Mouse (Mus musculus): ENCODE measurements around the gene Scpep1. TPM values are rescaled to one million over a fixed set of nuclear protein-coding genes. Genes with fewer than 3 reads are reported as not detected.

Gene Scpep1
- polyA plus RNA-seq, 1 experiment from 2014 or later = 80.8 TPM

GRCm38 (mm10) chr11:88939634-88940033 lies 15.6 kb downstream of the Scpep1 start:
- 89% methylated on average over 4 of the region's 4 CpGs for WGBS
- Histone ChIP-seq H3K36me3 (peaks cover 62% of the 10 kb centered on the region), H3K4me3 (no peak overlapping the region), H3K9ac (no peak overlapping the region), H3K9me3 (no peaks in the 10 kb centered on the region), H3K27me3 (no peaks in the 10 kb centered on the region), H3K27ac (no peak overlapping the region), H3K4me2 (replicated peaks) (no peak overlapping the region), H3K4me1 (no peaks in the 10 kb centered on the region)
- ATAC-seq (ENCODE audit: low FRiP score, low read depth) = no peak

- Histone ChIP-seq H3K4me1 (no peaks in the 10 kb centered on the region), H3K27me3 (no peaks in the 10 kb centered on the region), H3K9me3 (no peaks in the 10 kb centered on the region), H3K27ac (no peak overlapping the region), H3K4me3 (no peak overlapping the region), H3K36me3 (peaks cover 61% of the 10 kb centered on the region), H3K4me2 (replicated peaks) (no peak overlapping the region), H3K9ac (no peak overlapping the region)
- ATAC-seq (ENCODE audit: low FRiP score, low read depth) = no peak
- 96% methylated on average over 2 of the region's 2 CpGs for WGBS
Observed at GRCm38 (mm10) chr11:88938770-88939169, 16.5 kb downstream of the Scpep1 start.

- WGBS = 93% methylated on average over 2 of the region's 2 CpGs
- no peak overlapping the region for H3K27ac ChIP-seq
- H3K4me3 ChIP-seq = no peak overlapping the region
- H3K9me3 ChIP-seq = no peaks in the 10 kb centered on the region
- H3K36me3 ChIP-seq = peaks cover 65% of the 10 kb centered on the region
- H3K27me3 ChIP-seq = no peaks in the 10 kb centered on the region
- no peak for ATAC-seq (ENCODE audit: low FRiP score, low read depth)
- no peak overlapping the region for H3K4me2 ChIP-seq (replicated peaks)
- no peak overlapping the region for H3K9ac ChIP-seq
- H3K4me1 ChIP-seq = no peaks in the 10 kb centered on the region
Observed at GRCm38 (mm10) chr11:88937886-88938285, 17.4 kb downstream of the Scpep1 start.

- Histone ChIP-seq H3K4me1 (no peaks in the 10 kb centered on the region), H3K27ac (no peak overlapping the region), H3K4me3 (no peak overlapping the region), H3K27me3 (no peaks in the 10 kb centered on the region), H3K9ac (no peak overlapping the region), H3K9me3 (no peaks in the 10 kb centered on the region), H3K4me2 (replicated peaks) (no peak overlapping the region), H3K36me3 (peaks cover 61% of the 10 kb centered on the region)
- ATAC-seq (ENCODE audit: low FRiP score, low read depth) = no peak
- WGBS = 91% methylated on average over 19 of the region's 19 CpGs
Observed at GRCm38 (mm10) chr11:88934089-88935000, 20.9 kb downstream of the Scpep1 start.

GRCm38 (mm10) chr11:88933030-88933429 lies 22.2 kb downstream of the Scpep1 start:
- no peak overlapping the region for H3K9ac ChIP-seq
- no peak for ATAC-seq (ENCODE audit: low FRiP score, low read depth)
- H3K4me1 ChIP-seq = no peaks in the 10 kb centered on the region
- H3K27me3 ChIP-seq = no peaks in the 10 kb centered on the region
- H3K9me3 ChIP-seq = no peaks in the 10 kb centered on the region
- H3K36me3 ChIP-seq = peaks cover 60% of the 10 kb centered on the region
- no peak overlapping the region for H3K27ac ChIP-seq
- no peak overlapping the region for H3K4me3 ChIP-seq
- no peak overlapping the region for H3K4me2 ChIP-seq (replicated peaks)
- whole genome bisulfite sequencing = 87% methylated on average over 9 of the region's 9 CpGs

- Histone ChIP-seq H3K4me3 (no peak overlapping the region), H3K27ac (no peak overlapping the region), H3K27me3 (no peaks in the 10 kb centered on the region), H3K9ac (no peak overlapping the region), H3K36me3 (peaks cover 70% of the 10 kb centered on the region), H3K4me2 (replicated peaks) (no peak overlapping the region), H3K4me1 (no peaks in the 10 kb centered on the region), H3K9me3 (no peaks in the 10 kb centered on the region)
- no peak for ATAC-seq (ENCODE audit: low FRiP score, low read depth)
- WGBS = 83% methylated on average over 14 of the region's 14 CpGs
Observed at GRCm38 (mm10) chr11:88931692-88932530, 23.4 kb downstream of the Scpep1 start.

- no peaks in the 10 kb centered on the region for H3K27me3 ChIP-seq
- H3K4me2 ChIP-seq (replicated peaks) = no peak overlapping the region
- no peak overlapping the region for H3K27ac ChIP-seq
- H3K9me3 ChIP-seq = no peaks in the 10 kb centered on the region
- H3K9ac ChIP-seq = no peak overlapping the region
- H3K4me3 ChIP-seq = no peak overlapping the region
- no peak for ATAC-seq (ENCODE audit: low FRiP score, low read depth)
- H3K36me3 ChIP-seq = peaks cover 77% of the 10 kb centered on the region
- WGBS = 88% methylated on average over 5 of the region's 5 CpGs
- no peaks in the 10 kb centered on the region for H3K4me1 ChIP-seq
Observed at GRCm38 (mm10) chr11:88926566-88926965, 28.7 kb downstream of the Scpep1 start.

GRCm38 (mm10) chr11:88909388-88910036 lies 45.8 kb downstream of the Scpep1 start:
- WGBS = 74% methylated on average over 8 of the region's 8 CpGs
- H3K27me3 ChIP-seq = no peaks in the 10 kb centered on the region
- no peak for ATAC-seq (ENCODE audit: low FRiP score, low read depth)

GRCm38 (mm10) chr11:88908557-88909211 lies 46.6 kb downstream of the Scpep1 start:
- 94% methylated on average over 1 of the region's 1 CpGs for WGBS
- H3K4me2 ChIP-seq (replicated peaks) = no peak overlapping the region
- no peaks in the 10 kb centered on the region; the same call in 1 of the 2 replicates for H3K9me3 ChIP-seq
- H3K27ac ChIP-seq = no peak overlapping the region
- H3K4me1 ChIP-seq = no peaks in the 10 kb centered on the region
- no peaks in the 10 kb centered on the region for H3K27me3 ChIP-seq
- H3K9ac ChIP-seq = no peak overlapping the region
- no peaks in the 10 kb centered on the region for H3K36me3 ChIP-seq
- no peak overlapping the region for H3K4me3 ChIP-seq
- ATAC-seq (ENCODE audit: low FRiP score, low read depth) = no peak

More at GRCm38 (mm10) chr11:88909388-88910036, 45.8 kb downstream of the Scpep1 start:
- Histone ChIP-seq H3K36me3 (no peaks in the 10 kb centered on the region), H3K4me1 (no peaks in the 10 kb centered on the region), H3K9ac (no peak overlapping the region), H3K4me3 (no peak overlapping the region), H3K4me2 (replicated peaks) (no peak overlapping the region), H3K27ac (no peak overlapping the region), H3K9me3 (no peaks in the 10 kb centered on the region; the same call in 1 of the 2 replicates)

- Histone ChIP-seq H3K4me3 (no peak overlapping the region), H3K9ac (no peak overlapping the region), H3K9me3 (no peaks in the 10 kb centered on the region; the same call in 1 of the 2 replicates), H3K4me2 (replicated peaks) (no peak overlapping the region), H3K4me1 (no peaks in the 10 kb centered on the region), H3K36me3 (no peaks in the 10 kb centered on the region), H3K27ac (no peak overlapping the region), H3K27me3 (no peaks in the 10 kb centered on the region)
- 94% methylated on average over 7 of the region's 7 CpGs for WGBS
- no peak for ATAC-seq (ENCODE audit: low FRiP score, low read depth)
Observed at GRCm38 (mm10) chr11:88907886-88908285, 47.4 kb downstream of the Scpep1 start.

- H3K27me3 ChIP-seq = no peaks in the 10 kb centered on the region
- no peaks in the 10 kb centered on the region; the same call in 1 of the 2 replicates for H3K9me3 ChIP-seq
- H3K9ac ChIP-seq = no peak overlapping the region
- H3K27ac ChIP-seq = no peak overlapping the region
- H3K36me3 ChIP-seq = no peaks in the 10 kb centered on the region
- no peak for ATAC-seq (ENCODE audit: low FRiP score, low read depth)
- H3K4me3 ChIP-seq = no peak overlapping the region
- H3K4me2 ChIP-seq (replicated peaks) = no peak overlapping the region
- WGBS = 32% methylated on average over 2 of the region's 2 CpGs
- peaks cover 10% of the 10 kb centered on the region; the same call in 1 of the 2 replicates for H3K4me1 ChIP-seq
Observed at GRCm38 (mm10) chr11:88905621-88906020, 49.6 kb downstream of the Scpep1 start.

Data from limb, embryonic 13.5 days (tissue).